Mouse (Mus musculus): ENCODE measurements around the gene Macf1.
A peak's percentile ranks its signal among the peaks of the same experiment; 100 is the strongest.
"Not testable (repeated sequence)": the region's sequence is repeated elsewhere in the genome, so short reads cannot be mapped to it uniquely, and the experiment has no call there.

The Macf1 gene

DNA sequence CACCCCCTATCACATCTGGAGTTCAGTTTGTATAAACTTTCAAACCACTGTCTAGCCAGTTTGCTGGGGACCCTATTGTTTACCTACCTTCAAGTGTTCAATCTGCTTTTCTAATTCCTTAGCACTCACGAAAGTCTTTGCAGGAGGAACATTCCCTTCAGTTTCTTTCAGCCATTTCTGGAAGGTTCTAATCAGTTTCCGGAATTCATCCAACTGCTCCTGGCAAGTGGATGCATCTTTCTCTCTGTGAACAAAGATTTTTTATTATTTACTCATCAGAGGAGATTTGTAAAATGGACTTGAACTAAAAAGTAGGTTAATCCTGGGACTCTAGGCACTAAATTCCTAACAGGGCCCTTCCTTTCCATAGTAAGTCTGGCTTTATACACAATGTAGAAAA lies 236.1 kb downstream of the Macf1 start:
- no peak for DNase-seq (ENCODE audit: low spot score in 2 of 2)

DNA sequence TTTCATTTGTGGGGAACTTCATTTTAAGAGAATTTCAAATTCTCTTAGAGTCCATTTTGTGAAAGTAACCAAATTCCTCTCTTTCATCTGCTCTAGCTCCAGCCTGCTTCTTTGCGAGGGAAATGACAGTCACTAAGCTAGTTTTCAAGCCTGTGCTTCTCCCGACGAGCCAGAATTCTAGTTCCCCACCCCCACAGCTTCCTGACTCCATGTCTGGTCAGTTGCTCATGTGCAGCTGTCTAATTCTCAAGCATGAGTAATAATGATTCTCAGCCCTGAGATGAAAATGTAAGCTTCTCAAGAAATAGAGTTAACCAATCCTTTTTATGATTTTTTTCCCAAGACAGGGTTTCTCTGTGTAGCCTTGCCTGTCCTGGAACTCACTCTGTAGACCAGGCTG lies 236.9 kb downstream of the Macf1 start:
- no peak for DNase-seq (ENCODE audit: low spot score in 2 of 2)

DNA sequence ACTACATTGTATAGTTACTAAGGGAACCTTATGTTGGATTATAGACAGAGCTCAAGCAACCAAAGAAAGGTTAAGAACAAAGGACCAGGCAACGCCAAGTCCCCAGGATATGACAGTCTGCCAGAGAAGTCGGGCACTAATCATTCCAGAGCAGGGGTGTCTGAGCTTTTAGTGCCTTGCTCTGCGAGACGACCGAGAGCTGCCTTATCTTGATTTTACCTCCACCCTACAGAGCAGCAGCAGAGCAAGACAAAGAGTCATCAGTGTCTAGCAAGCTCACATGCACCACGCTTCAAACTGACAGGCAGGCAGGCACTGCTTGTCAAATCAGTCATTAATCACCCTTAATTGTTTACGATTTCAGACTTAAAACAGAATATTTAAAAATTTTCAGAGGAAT lies 237.4 kb downstream of the Macf1 start:
- no peak for DNase-seq (ENCODE audit: low spot score in 2 of 2)

DNA sequence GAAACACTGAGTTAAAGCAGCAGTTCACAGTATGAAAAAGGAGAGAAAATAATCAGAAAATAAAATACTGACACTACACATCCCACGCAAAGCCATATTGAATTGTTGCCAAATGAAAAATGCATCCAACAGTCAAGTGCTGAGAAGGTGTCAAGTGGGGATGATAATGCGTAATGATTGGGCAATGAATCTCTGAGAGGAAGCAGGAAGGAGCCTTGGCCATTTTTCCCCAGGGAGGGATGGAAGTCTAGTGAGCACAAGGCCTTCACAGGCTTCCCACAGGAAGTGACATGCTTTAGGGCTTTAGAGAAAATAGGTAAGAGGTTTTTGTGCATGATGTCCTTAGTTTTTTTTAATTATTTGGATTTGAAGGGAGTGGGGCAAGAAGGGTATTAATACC lies 237.9 kb downstream of the Macf1 start:
- DNase-seq (ENCODE audit: low spot score in 2 of 2): not testable (repeated sequence)

DNA sequence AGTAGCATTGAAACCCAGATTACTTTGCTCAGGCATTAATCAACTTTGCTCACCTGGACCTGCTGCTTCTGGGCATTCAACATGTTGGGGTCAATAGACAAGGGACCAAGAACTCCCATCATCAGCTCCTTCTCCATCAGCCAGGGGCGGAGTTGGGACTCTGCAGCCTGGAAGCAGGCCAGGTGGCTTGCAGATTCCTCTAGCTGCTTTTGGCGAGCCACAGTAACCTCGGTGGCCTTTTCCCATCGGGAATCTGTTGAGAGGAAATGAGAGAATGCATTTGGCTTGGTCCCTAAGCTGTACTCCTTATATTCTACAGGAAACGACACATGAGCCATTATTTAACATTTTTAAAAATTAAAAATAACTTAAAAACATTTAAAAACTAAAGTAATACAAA lies 245.7 kb downstream of the Macf1 start:
- DNase-seq (ENCODE audit: low spot score in 2 of 2): no peak

DNA sequence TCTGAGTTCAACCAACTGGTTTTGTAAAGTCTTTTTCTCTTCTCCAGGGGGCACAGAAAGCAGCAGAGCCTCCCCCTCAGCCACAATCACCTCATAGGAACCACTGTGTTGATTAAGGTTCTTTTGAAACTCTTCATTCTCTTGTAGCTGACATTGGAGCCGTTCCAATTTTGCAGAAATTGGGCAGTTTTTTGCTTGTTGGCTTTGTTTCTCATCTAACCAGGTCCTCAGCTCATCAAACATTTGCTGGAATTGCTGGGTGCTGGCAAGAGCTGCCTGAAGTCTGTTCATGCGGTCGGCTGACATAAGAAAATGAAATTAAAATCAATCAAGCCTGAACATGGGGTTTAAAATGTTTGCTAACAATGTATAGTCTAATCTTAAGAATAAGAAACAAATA lies 251.0 kb downstream of the Macf1 start:
- DNase-seq (ENCODE audit: low spot score in 2 of 2): no peak

DNA sequence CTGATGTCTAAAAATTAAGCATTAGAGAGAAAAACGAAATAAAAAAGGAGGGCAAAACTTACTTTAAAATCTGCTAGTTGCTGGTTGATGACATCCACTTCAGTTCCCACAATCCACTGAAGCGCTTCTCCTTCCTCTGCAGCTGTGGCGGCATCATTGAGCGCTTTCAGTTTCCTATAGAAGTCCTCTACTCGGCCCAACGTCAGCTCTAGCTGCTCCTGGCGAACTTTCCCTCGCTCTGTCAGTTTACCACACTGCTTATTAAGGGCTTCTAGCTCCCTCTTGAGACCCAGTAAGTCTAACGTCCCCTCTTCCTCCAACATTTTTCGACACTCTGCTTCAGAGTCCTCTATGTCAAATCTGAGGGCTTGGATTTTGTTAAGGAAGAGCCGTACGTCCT lies 252.2 kb downstream of the Macf1 start:
- DNase-seq (ENCODE audit: low spot score in 2 of 2): no peak

DNA sequence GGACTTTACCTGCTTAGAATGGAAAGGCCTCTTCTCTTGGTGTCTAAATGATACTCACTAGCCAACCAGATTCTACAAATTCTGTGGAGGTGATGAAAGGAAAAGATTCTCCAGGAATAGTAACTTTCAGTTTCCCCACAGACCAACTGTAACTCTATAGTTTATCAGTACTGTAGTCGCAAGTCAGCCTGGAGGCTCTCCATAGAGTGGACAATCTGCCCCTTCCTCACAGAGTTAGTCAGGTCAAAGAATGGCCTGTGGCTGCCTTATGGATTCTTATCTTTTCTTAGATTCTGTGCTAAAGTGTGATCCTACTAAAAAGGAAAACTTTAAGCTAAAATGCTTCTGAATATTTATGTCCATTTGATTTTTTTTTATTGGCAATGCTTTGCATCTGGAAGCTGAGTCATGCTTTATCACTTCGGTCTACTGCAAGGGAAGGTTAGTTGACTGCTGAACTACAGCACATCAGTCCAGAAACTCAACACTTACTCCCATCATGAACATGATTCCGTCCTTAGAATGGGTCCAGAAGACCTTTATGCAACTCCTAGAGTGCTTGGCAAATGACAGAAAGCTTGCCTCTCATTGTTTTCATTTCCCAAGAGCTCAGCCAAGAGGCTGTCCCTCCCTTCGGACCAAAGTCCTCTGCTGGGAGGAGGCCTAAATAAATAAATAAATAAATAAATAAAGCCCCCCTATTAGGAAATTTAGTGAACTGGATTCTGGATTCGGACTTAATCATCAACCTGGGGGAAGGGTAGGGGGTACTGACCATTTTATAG lies 256.1 kb downstream of the Macf1 start:
- DNase-seq (ENCODE audit: low spot score in 2 of 2): no peak

DNA sequence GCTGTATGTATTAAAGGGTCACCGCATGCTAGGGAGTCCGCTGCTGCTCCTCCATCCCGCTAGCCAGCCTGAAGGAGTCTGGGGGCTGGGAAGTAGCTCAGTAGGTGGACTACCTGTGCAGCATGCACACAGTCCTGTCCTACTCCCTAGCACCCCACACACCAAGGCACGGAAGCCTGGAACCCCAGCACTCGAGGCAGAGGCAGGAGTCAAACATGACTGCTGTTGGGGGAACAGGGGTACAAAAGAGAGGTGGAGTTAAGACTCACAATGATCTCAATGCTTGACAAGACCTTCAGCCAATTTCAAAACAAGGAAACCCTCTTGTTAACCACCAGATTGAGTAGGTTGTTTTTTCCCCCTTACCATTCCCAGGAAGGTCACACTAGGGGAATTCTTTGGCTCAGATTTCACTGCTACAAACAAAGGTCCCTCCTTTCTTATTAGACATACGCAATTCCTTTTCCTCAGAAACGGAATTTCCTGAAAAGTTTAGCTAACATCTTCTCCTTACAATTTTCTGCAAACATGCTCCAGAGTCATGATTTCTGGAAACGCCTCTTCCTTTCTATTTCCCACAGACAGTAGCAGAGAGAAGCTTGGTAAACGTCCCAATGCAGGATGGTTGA lies 256.8 kb downstream of the Macf1 start:
- DNase-seq (ENCODE audit: low spot score in 2 of 2): no peak

DNA sequence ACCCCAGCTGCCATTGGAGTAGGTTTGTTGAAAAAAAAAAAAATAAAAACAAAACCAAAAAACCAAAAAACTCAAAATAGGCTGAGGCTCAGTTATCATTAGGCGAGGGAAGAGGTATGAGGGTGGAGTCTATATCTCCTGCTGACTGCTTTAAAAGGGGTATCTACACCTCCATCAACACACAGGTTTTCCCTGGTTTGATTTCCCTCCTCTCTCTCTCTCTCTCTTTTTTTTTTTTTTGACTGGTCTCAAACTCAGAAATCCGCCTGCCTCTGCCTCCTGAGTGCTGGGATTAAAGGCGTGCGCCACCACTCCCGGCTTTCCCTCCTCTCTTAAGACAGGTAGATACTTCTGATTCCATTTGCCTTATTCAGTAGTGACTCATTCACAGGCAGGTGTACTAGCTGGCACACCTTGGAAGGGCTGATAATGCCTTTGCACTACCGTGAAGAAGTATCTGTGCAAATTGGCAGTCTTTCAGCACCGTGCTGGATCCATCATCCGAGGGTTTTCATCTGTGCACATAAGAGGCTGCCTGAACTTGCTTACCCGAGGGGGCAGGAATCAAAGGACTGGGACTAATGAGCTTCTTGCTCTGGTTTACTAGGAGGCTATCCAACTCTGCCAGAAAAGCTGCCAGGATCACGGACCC lies 257.6 kb downstream of the Macf1 start:
- no peak for DNase-seq (ENCODE audit: low spot score in 2 of 2)

DNA sequence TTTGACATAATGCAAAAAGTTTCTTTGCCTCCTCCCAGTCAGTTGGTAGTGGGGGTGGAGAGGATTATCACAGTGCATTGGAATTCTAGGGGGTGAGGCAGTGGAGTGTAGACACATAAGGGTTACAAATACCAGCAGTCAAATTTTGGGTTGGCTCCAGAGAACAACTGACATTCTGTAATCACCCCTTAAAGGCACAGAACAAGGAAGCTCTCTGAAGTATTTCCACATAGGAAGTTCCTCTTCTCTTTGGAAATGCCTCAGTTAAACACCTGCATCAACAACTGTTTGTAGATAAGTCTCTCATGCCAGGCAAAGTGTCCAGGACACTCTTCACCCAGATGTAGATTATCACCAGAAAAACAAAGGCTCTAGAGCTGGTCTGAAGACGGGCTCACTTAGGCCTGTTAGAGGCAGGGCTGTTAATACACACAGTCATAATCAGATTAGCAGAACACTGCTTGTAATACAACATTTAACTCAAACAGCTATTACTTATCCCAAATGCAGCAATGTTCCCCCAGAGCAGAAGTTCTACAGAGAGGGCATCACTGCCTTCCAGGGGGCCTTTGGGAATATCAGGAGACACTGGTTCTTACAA lies 258.4 kb downstream of the Macf1 start:
- no peak for DNase-seq (ENCODE audit: low spot score in 2 of 2)

DNA sequence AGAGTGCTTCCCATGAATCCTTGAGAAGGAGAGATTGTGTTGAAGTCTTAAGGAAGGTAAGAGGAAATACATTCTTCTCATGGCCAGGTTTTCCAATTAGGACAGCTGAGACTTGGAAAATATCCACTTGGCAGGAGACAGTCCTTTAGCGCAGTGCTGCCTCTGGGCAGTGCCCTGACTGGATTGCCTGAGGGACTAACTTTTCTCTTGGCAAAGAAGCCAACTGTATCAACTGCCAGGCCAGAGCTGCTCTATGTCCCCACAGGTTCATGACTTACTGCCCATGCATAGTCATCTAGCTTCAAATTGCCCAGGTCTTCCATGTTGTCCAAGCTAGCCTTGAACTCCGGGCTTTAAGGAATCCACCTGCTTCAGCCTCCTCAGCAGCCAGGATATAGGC lies 260.1 kb downstream of the Macf1 start:
- DNase-seq (ENCODE audit: low spot score in 2 of 2): no peak

DNA sequence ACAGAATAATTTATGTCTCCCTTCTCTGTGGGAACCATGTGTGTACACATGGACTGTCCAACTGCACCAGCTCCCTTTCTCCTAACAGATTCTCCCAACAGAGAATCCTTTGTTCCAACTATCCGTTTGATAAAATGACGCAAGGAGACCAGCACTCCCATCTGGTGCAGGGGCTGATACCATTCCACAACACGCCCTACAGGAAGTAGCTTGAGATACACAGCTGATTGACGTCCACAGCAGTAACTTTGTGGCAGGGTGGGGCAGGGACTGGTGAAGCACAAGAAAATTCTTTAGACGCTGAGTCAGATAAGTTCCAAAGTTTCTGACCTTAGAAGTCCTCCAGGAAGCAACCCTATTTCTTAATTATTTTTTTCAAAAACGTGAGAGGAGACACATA lies 261.3 kb downstream of the Macf1 start:
- no peak for DNase-seq (ENCODE audit: low spot score in 2 of 2)

DNA sequence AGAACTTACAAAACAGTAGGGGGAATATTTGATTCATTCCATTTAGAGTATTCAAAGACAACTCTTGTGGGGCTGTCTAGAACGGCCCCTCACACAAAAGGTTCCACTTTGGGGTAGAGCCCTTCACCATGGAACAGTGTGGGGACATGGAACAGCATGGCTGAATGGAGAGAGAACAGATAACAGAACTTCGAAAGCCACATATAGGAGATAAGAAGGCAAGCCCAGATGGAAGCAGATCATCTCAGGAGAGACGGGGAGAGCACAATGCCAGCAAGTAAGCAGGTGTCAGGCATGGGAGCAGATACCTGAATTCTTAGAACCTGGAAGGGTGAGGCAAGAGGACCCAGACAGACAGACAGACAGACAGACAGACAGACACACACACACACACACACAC lies 266.1 kb downstream of the Macf1 start:
- no peak for DNase-seq (ENCODE audit: low spot score in 2 of 2)

DNA sequence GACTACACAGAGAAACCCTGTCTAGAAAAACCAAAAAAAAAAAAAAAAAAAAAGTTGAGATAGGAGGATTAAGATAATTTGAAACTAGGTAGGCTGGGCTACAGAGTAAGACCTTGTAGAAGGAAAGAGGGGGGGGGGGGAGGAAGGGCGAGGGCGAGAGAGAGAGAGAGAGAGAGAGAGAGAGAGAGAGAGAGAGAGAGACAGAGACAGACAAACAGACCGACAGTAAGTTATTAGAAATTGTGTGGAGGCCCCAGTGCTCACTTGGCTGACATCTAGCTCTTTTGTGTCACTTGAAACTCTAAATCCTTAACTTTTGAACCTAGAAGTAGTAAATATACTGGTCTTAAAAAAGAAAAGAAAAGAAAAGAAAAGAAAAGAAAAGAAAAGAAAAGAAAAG lies 266.7 kb downstream of the Macf1 start:
- DNase-seq (ENCODE audit: low spot score in 2 of 2): no peak

DNA sequence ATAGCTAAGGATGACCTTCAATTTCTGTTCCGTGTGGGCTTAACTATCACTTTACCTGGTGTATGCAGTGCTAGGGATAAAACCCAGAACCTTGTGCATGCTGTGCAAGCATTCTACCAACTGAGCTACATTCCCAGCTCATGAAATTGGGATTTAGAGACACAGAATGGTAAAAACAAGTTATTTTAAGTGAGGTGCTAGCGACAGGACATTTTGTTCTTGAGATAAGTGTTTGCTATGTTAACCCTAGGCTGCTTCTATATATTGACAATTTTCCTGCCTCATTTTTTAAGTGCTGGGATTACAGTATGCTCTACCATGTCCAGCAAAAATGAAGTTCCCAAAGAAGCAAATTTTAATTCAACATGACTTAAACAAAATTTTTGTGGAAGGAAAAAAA lies 267.3 kb downstream of the Macf1 start:
- DNase-seq (ENCODE audit: low spot score in 2 of 2): no peak

DNA sequence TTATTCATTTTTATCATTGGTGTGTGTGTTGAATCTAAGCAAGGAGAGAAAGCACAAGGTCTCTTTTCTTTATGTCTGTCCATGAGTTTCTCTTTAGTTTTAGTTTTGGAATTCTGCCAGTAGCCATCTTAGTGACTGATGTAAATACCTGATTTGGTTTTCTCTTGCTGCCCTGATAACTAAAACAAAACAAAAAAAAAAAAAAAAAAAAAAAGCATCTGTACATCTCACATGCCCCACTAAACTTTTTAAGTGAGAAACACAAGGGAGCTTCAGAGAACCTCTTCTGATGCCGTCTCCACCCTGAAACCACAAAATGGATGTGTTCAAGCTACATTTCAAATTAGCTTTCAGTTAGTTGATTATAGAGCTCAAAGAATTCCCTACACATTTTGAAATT lies 268.6 kb downstream of the Macf1 start:
- DNase-seq (ENCODE audit: low spot score in 2 of 2): no peak

DNA sequence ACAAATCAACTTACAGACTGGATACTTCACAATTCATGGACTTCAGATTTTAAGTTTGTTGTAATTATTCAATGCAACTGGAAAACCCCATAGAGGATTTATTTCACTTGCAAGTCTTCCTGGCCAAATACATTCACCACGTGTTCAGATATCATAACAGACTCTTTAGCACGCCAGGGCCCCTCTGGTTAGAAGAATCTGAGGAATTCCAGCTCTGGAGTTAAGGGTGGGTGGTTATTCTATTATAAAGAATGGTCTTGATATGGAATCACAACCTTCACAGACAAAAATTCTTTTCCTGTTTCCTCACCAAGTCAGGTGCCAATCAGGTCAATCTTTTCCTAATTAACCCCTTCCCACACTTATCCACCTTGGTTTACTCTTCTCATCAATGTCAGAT lies 270.3 kb downstream of the Macf1 start:
- no peak for DNase-seq (ENCODE audit: low spot score in 2 of 2)

DNA sequence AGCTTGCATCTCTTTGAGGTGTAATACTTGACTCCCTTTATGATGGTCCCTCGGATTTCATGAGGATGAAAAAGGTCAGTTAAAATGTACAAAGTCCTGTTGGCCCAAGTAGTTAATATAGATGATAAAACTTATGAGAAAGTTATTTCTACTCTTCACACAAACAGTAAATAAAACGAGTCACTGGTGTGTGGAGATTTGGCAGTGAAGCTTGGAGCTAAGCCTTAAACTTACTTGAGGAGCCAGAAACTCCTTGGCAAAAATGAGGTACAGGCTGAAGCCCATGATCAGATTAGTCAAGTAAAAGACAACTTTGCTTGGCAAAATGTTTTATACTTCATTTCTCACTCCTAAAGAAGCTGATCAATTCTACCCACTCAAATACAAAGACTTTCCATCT lies 271.2 kb downstream of the Macf1 start:
- no peak for DNase-seq (ENCODE audit: low spot score in 2 of 2)

DNA sequence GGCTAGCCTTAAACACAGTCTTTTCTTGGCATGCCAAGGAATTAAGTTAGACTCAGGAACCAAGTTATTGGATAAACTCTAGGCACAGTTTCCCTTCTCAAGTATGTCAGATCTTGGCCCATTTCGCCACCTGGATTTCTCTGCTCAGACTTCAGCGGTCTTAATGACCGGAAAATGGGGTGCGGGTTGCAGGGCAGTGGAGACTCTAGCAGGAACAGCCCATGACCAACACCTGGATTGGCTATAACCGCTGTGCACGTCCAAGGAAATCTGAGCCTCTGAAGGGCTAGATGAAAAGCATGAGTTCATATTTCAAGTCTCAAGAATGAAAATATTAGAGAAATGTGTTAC lies 271.7 kb downstream of the Macf1 start:
- no peak for DNase-seq (ENCODE audit: low spot score in 2 of 2)

DNA sequence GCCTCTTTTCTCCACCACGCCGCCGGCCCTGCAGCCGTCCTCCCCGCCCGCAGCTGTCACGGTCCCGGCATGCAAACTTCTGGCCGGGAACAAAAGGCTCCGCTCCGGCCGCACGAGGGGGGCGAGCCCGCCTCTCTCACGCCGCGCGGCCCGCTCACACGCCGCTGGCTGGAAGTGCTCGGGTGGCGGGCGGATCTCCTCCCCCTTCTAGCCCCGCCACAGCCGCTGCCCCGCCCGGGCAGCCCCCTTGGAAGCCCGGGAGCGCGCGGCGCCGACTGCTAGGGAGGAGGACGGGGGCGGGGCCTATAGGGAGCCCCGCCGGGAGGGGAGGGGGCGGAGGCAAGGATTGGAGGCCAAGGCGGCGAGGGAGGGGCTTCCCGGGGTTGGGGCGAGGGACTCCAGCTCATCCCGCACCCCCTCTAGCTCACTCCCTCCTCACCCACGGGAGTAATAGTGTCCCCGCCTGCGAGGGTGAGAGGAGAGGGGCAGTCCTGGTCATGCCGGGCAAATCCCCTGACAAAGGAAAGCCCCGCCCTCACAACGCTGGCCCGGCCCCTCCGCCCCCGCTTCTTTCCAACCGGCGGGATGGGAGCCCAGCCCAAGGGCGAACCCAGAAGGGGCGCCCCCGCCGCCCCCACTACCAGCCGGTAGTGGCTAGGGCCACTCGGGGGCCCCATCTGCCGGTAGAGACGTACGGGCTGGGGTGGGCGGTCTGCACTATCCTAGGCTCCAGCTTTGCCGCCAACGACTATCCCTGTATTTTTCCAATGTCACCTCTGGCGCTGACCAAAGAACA lies 272.2 kb downstream of the Macf1 start:
- peak; percentile 68 to 69 for DNase-seq (ENCODE audit: low spot score in 2 of 2)
